Mouse (Mus musculus): Measurements from ENCODE around the gene 3830406C13Rik.

3830406C13Rik gene

GRCm38 (mm10) chr14:12342458-12343131 is 58.6 kb downstream of the 3830406C13Rik start:
- in situ Hi-C loops (cut with MboI; ENCODE audit: low sequenced_read_pairs), result no loop called here

DNA sequence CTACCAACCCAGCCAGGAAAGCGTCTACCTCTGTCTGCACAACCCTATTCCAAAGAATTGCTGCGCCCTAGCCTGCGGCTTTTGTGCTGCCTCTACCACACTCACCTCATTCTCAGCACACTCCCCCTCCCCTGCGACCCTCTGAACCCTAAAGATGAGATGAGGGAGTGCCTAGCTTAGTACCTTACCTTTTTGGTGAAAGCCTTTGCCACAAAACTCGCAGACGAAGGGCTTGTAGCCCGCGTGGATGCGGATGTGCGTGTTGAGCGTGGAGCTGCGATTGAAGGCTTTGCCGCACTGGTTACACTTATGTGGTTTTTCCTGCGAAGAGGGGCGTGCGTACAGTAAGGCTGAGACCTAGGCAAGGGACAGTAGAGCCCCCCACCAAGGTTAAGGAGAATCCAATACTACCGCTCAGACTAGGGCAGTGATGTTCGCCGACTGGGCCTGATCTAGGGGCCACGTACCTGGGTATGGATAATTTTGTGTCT is 59.5 kb downstream of the 3830406C13Rik start:
- in situ Hi-C loops (cut with MboI; ENCODE audit: low sequenced_read_pairs), result no loop called here

GRCm38 (mm10) chr14:12344061-12344745 is 60.2 kb downstream of the 3830406C13Rik start:
- in situ Hi-C loops (cut with MboI; ENCODE audit: low sequenced_read_pairs), result no loop called here

GRCm38 (mm10) chr14:12344746-12345240 is 60.8 kb downstream of the 3830406C13Rik start:
- in situ Hi-C loops (cut with MboI; ENCODE audit: low sequenced_read_pairs), result no loop called here

- in situ Hi-C loops (cut with MboI; ENCODE audit: low sequenced_read_pairs), result no loop called here
These were observed 61.4 kb downstream of the 3830406C13Rik start for GRCm38 (mm10) chr14:12345241-12345921.

DNA sequence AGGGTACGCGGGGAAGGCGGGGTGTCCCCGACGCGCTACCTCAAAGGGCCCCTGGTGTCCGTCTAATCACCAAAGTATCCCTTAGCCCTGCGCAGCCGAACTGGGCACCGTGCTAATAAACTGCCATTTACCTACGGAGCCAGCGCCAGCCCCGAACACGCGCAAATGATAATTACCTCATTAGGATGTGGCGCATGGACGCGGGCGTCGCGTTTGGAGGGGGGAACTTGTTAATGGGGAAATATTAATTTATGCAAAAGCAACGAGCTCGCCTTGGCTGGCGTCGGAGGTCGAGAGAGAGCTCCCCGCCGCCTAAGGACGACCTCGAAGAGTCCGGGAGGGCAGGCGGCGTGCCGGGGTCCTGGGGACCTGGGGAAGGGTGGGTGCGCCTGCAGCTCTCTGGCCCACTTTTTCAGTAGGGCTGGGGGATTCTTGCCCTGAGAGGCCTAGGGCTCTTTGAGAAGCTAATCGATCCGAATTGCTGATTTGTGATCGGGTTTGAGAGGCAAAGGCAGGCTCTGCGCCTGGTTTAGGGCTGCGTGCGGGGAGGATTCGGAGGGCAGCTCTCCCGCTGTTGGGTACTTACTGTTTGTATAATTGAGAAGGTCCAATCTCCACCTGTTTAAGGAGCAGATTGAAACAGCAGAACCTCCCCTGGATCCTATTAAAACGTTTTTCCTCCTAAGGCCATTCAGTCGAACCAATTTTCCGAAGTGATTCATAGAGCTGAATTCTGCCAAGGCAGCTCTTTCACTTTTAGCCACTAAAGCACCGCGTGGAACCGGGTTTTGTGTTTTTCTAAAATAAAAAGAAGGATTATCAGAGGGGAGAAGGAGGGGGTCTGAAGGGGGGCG is 62.3 kb downstream of the 3830406C13Rik start:
- in situ Hi-C loops (cut with MboI; ENCODE audit: low sequenced_read_pairs), result no loop called here

GRCm38 (mm10) chr14:12346865-12347600 is 63.1 kb downstream of the 3830406C13Rik start:
- in situ Hi-C loops (cut with MboI; ENCODE audit: low sequenced_read_pairs), result no loop called here

- in situ Hi-C loops (cut with MboI; ENCODE audit: low sequenced_read_pairs), result no loop called here
These were observed 64.1 kb downstream of the 3830406C13Rik start, which contains the start of gene Fezf2 for GRCm38 (mm10) chr14:12348089-12348488. Gene Fezf2, minus strand, starts transcription at chr14:12348189.

DNA sequence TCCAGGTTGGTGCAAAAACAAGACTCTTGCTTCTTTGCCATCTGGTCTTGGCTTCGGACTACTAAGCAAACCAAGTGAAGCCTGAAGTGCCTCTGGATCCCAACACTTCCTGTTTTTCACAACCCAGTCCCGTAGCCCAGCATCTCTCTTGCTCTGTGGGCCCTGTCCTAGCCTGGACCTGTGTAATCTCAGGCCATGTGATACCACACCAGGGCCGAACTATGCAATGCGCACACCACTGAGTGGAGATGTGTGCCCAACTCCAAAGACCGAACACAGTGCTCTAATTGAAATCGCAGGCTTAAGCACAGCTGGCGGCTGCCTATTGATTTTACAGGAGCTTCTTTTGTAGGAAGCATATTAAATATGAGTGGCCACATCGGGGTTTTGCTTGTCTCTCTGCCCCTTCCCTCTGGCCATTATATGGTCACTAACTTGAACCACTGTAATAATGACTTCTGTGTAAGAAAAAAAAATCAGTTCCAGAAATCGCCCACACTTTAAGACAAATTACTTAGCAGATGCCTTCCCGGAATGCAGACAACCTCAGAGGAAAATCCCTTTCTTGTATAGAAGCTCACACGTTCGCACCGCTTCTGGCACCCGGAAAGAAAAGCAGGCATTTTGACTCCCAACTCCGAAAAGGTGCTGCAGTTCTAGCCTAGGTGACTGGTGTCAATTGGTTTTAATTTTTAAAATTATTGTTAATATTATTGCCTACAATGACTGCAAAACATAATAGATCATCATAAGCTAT is 65.5 kb downstream of the 3830406C13Rik start:
- in situ Hi-C loops (cut with MboI; ENCODE audit: low sequenced_read_pairs), result no loop called here

GRCm38 (mm10) chr14:12350271-12350916 is 66.4 kb downstream of the 3830406C13Rik start:
- in situ Hi-C loops (cut with MboI; ENCODE audit: low sequenced_read_pairs), result no loop called here

Measured in CH12F3 (cell line).